Mouse (Mus musculus) lung, postnatal 0 days (tissue): ENCODE results near the gene Fbxo24.

ENCODE experiments used
- CTCF ChIP-seq: IDR thresholded peaks from 2 replicates; pipeline ENCODE4 v1.5.1; 2016; ENCODE audit warnings: antibody characterized with exemption, mild to moderate bottlenecking
- EP300 ChIP-seq: IDR thresholded peaks from 2 replicates; pipeline ENCODE4 v1.6.1; 2016; ENCODE audit warnings: antibody characterized with exemption, mild to moderate bottlenecking, control low read depth

DNA sequence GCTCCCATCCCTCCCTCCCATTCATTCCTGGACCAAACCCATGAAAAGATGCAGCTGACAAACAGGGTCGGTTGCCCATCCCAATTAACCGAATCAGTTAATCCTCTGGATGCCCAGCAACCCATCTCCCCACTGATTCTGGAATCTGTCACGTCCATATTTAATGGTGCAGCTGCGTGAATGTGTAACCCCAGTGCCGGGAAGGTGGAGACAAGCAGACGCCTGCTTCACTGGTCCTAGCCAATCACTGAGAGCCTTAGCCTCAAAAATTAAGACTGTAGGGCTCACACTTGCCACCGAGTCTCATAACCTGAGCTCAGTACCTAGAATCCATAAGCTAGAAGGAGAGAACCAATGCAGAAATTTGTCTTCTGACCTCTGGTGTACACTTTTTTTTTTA lies 32.9 kb downstream of the Fbxo24 start:
- TF ChIP-seq CTCF (no peak), EP300 (no peak)
